Mouse (Mus musculus) embryonic fibroblast, embryonic 13.5 days (primary cell): Measurements from ENCODE around the gene Nol12.

Source experiments
- CTCF ChIP-seq: IDR thresholded peaks from 2 replicates; pipeline ENCODE4 v1.5.1; 2011; ENCODE audit warnings: mild to moderate bottlenecking, control low read depth, low read length, moderate library complexity, borderline replicate concordance; ENCODE audit not compliant: insufficient read depth
- POLR2A ChIP-seq: IDR thresholded peaks from 2 replicates; pipeline ENCODE4 v1.6.1; 2011; ENCODE audit warnings: low read depth, mild to moderate bottlenecking, control low read depth, low read length, moderate library complexity

DNA sequence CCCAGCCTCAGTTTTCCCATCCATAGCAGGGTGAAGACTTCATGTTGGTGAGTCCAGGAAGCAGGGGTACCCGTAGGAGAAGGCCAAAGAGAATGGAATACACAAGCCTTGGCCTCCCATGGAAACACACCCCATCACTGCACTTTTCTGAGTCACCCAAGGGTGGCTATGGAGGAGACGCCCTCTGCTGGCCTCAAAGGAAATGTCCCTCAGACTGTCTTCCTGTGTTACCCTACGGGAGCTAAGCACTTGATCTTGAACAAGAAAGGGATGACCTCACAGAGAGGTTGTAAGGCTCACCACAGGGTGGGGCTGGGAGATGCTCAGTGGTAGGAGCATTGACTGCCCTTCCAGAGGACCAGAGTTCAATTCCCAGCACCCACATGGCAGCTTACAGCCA, 3.2 kb upstream of the Nol12 start:
- TF ChIP-seq CTCF: peak; percentile 47; the same call in 1 of the 2 replicates
- peak; percentile 50 for TF ChIP-seq POLR2A
